Comparison of ENCODE assay signal across 27 mouse cellular contexts in the genomic region with DNA sequence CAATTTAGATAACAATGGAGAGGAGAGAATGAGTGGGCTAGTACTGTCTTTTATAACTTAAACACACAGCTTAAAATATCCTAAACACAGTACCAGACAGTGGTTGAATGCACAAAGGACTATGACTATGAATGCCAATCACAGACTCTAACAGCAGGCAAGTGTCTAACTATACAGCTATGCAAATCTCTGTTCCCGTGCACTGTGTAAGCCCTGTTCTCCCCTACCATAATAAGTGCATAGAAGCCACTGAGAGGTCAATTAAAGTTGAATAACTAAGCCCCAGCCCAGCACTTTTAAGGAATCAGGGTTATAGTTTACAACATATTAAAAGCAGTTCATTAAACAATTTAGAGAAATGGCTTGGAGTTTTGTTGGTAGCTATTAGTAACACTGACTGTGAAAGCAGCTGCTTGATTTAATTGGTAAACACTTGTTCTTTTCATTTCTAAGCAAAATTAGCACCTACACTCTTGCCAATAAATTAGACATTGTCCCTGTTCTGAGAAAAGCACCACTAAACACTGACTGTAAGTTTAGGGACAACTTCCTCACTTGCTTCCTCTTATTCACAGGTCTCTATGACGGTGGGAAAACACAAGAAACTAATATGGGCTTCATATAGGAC.
DNase-seq lines count a peak whose midpoint lies in the region; ATAC-seq lines count a peak whose summit lies in the region.
"Had no signal": no experiment of that assay in that cellular context is flagged by ENCODE, and none has a peak within 500 bp of the region (broad histone marks: within the 10 kb centered on the region; RNA-seq: fewer than 3 reads in every experiment).

No protein-coding gene starts in this region.

- no peaks in the 10 kb centered on the region for H3K27me3 ChIP-seq in forebrain, embryonic 11.5 days (ENCODE audit: control insufficient read depth, insufficient read depth, low read length)
- no peaks in the 10 kb centered on the region for H3K27me3 ChIP-seq in forebrain, embryonic 10.5 days (ENCODE audit: poor library complexity, severe bottlenecking)
- H3K27me3 ChIP-seq in neural tube, embryonic 11.5 days (ENCODE audit: control insufficient read depth, insufficient read depth, low read length) = no peaks in the 10 kb centered on the region
- peaks cover 2% of the 10 kb centered on the region; the same call in 1 of the 2 replicates for H3K27me3 ChIP-seq in forebrain, embryonic 16.5 days (replicated peaks; ENCODE audit: control insufficient read depth, insufficient read depth, low read length)
- H3K27me3 ChIP-seq: CH12.LX; heart, embryonic 13.5 days; liver, embryonic 12.5 days had no signal

- 37% methylated on average over 2 of the region's 2 CpGs for WGBS in forebrain, embryonic 11.5 days
- 66% methylated on average over 2 of the region's 2 CpGs for WGBS in forebrain, embryonic 10.5 days
- WGBS in neural tube, embryonic 11.5 days = 75% methylated on average over 2 of the region's 2 CpGs
- WGBS in forebrain, embryonic 16.5 days = 11% methylated on average over 2 of the region's 2 CpGs

- H3K27ac ChIP-seq in forebrain, embryonic 11.5 days (ENCODE audit: low read depth, low read length) = no peak overlapping the region
- H3K27ac ChIP-seq in forebrain, embryonic 10.5 days = no peak overlapping the region
- no peak overlapping the region for H3K27ac ChIP-seq in neural tube, embryonic 11.5 days (ENCODE audit: low read depth, low read length)
- no peak overlapping the region for H3K27ac ChIP-seq in forebrain, embryonic 16.5 days (ENCODE audit: low read length)
- H3K27ac ChIP-seq: heart, embryonic 13.5 days; hindbrain, embryonic 14.5 days; layer of hippocampus, adult 2 months; left cerebral cortex, adult 2 months; liver, embryonic 12.5 days had no signal

- ATAC-seq in forebrain, embryonic 11.5 days (replicated peaks; ENCODE audit: low FRiP score) = peak; percentile 73
- peak; percentile 41; the same call in 1 of the 2 replicates for ATAC-seq in neural tube, embryonic 11.5 days (ENCODE audit: insufficient read depth, low FRiP score, low TSS enrichment)
- peak; percentile 96 for ATAC-seq in forebrain, embryonic 16.5 days
- ATAC-seq: liver, embryonic 12.5 days; liver, postnatal 0 days had no signal

- H3K4me3 ChIP-seq in forebrain, embryonic 11.5 days (ENCODE audit: low read depth, low read length) = no peak overlapping the region
- no peak overlapping the region for H3K4me3 ChIP-seq in forebrain, embryonic 10.5 days
- no peak overlapping the region for H3K4me3 ChIP-seq in neural tube, embryonic 11.5 days (ENCODE audit: low read depth, low read length)
- no peak overlapping the region for H3K4me3 ChIP-seq in forebrain, embryonic 16.5 days (replicated peaks; ENCODE audit: low read length)
- H3K4me3 ChIP-seq: heart, embryonic 13.5 days; layer of hippocampus, adult 2 months; left cerebral cortex, adult 2 months; liver, embryonic 12.5 days; myocyte had no signal

- no peak overlapping the region for H3K9ac ChIP-seq in forebrain, embryonic 11.5 days (ENCODE audit: low read length)
- H3K9ac ChIP-seq in neural tube, embryonic 11.5 days (ENCODE audit: low read length) = no peak overlapping the region
- H3K9ac ChIP-seq in forebrain, embryonic 16.5 days (replicated peaks; ENCODE audit: low read depth, low read length) = no peak overlapping the region
- H3K9ac ChIP-seq: heart, embryonic 13.5 days; hindbrain, embryonic 14.5 days; liver, embryonic 12.5 days; liver, postnatal 0 days had no signal

- H3K36me3 ChIP-seq in forebrain, embryonic 11.5 days (ENCODE audit: control insufficient read depth, insufficient read depth, low read length) = no peaks in the 10 kb centered on the region
- no peaks in the 10 kb centered on the region for H3K36me3 ChIP-seq in forebrain, embryonic 10.5 days (replicated peaks)
- H3K36me3 ChIP-seq in neural tube, embryonic 11.5 days (ENCODE audit: control insufficient read depth, insufficient read depth, low read length) = no peaks in the 10 kb centered on the region
- H3K36me3 ChIP-seq in forebrain, embryonic 16.5 days (ENCODE audit: control insufficient read depth, insufficient read depth) = no peaks in the 10 kb centered on the region
- H3K36me3 ChIP-seq: heart, embryonic 13.5 days; liver, embryonic 12.5 days had no signal

- no peaks in the 10 kb centered on the region for H3K4me1 ChIP-seq in forebrain, embryonic 11.5 days (replicated peaks; ENCODE audit: control insufficient read depth, insufficient read depth, low read length)
- 0 out of 2 replicates have a peak, but pooled peaks cover 5% of the 10 kb centered on the region for H3K4me1 ChIP-seq in forebrain, embryonic 10.5 days
- no peaks in the 10 kb centered on the region for H3K4me1 ChIP-seq in neural tube, embryonic 11.5 days (ENCODE audit: control insufficient read depth, insufficient read depth, low read length)
- 0 out of 2 replicates have a peak, but pooled peaks cover 2% of the 10 kb centered on the region for H3K4me1 ChIP-seq in forebrain, embryonic 16.5 days (replicated peaks; ENCODE audit: control insufficient read depth, insufficient read depth, low read length)
- H3K4me1 ChIP-seq: heart, embryonic 13.5 days; liver, embryonic 12.5 days had no signal

- H3K9me3 ChIP-seq in forebrain, embryonic 11.5 days (ENCODE audit: control insufficient read depth, low read length) = no peaks in the 10 kb centered on the region
- no peaks in the 10 kb centered on the region for H3K9me3 ChIP-seq in forebrain, embryonic 10.5 days
- no peaks in the 10 kb centered on the region for H3K9me3 ChIP-seq in neural tube, embryonic 11.5 days (ENCODE audit: control insufficient read depth, low read length)
- no peaks in the 10 kb centered on the region for H3K9me3 ChIP-seq in forebrain, embryonic 16.5 days (ENCODE audit: control insufficient read depth, low read length)
- H3K9me3 ChIP-seq: heart, embryonic 13.5 days; liver, embryonic 12.5 days had no signal

- H3K4me2 ChIP-seq in forebrain, embryonic 11.5 days (ENCODE audit: low read depth, low read length, severe bottlenecking) = no peak overlapping the region
- no peak overlapping the region for H3K4me2 ChIP-seq in neural tube, embryonic 11.5 days (ENCODE audit: low read depth)
- no peak overlapping the region for H3K4me2 ChIP-seq in forebrain, embryonic 16.5 days (ENCODE audit: low read length)
- H3K4me2 ChIP-seq: heart, embryonic 13.5 days; hindbrain, embryonic 14.5 days; liver, embryonic 12.5 days had no signal

- DNase-seq in forebrain, embryonic 11.5 days (ENCODE audit: low spot score) = no peak
- no peak for DNase-seq in forebrain, embryonic 10.5 days (ENCODE audit: extremely low spot score, low spot score)
- DNase-seq in neural tube, embryonic 11.5 days (ENCODE audit: low spot score) = no peak
- DNase-seq in neural tube, embryonic 10.5 days (ENCODE audit: extremely low spot score, low spot score) = no peak
- no peak for DNase-seq in cerebellum, adult 11 months
- no peak for DNase-seq in kidney, adult 11 months
- no peak for DNase-seq in kidney, adult 9 months
- DNase-seq: adrenal gland, adult 8-10 months; cerebellum, adult 2 months; cerebellum, postnatal 25 days; heart, postnatal 10 days; kidney, adult 18-20 months; kidney, postnatal 36 days; liver, postnatal 0 days; lung, postnatal 36 days; right cerebral cortex, adult 18-20 months; spleen, adult 18-20 months; thymus, adult 18-20 months; thymus, postnatal 25 days had no signal

Comparison
In these comparisons a context has a peak if more than half of its experiments do, and no peak if none do; other contexts are left out.
1. ATAC-seq: peak in every context shown above with its lines; median percentile 96 in forebrain, embryonic 16.5 days; 73 in forebrain, embryonic 11.5 days; 41 in neural tube, embryonic 11.5 days.